Mouse (Mus musculus): ENCODE data around the gene Tnfrsf25. TPM values are rescaled to one million over a fixed set of nuclear protein-coding genes. Genes with fewer than 3 reads are reported as not detected.

Gene Tnfrsf25
- 0.94 and 1.6 TPM in 2 replicates for polyA plus RNA-seq (2015; fragmentation: Nextera tagmentation; extraction: Ambion mirVana)

DNA sequence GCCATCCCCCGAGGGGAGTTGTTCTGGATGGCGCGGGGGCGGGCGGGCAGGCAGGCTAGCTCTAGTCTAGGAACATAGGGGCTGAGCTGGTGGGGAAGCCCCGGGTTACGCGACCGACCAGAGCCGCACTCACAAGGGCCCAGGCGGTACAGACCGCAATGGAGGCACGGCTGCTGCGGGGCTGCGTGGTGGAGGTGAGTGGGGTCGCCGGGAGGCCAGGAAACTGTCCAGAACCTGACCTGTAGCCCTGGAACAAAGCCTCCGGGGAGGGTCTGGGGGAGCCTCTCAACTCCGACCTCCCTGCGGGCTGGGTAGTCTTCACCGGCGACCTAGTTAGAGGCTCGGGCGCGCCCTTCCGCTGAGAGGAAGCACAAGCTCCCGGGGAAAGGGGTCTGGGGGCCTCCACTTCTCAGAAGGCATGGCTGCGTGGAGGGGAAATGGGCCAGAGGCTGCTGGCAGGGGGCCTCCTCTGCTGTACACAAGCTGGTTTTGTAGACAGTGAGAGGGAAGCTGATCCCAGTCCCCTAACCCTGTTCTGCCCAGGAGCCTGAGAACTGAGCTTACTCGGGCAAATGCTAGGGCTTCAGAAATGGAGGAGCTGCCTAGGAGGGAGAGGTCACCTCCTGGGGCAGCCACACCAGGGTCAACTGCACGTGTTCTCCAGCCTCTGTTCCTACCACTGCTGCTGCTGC, at the start of gene Tnfrsf25:
TSS of gene Tnfrsf25 (plus strand) at position 14 of the 692 bp plus-strand sequence.
- Histone ChIP-seq H3K9ac (peak within 1 kb of the TSS; percentile 35; the same call in 1 of the 2 replicates), H3K4me3 (peak within 1 kb of the TSS; percentile 30), H3K4me1 (replicated peaks) (peaks cover 32% of the 10 kb centered on the region), H3K9me3 (replicated peaks) (no peaks in the 10 kb centered on the region), H3K4me2 (peak within 1 kb of the TSS; percentile 59), H3K27ac (no peak within 1 kb of the TSS), H3K27me3 (peaks cover 75% of the 10 kb centered on the region), H3K36me3 (peaks cover 29% of the 10 kb centered on the region)
- 6% methylated on average over 30 of the region's 30 CpGs for WGBS
- peak; percentile 19; the same call in 1 of the 2 replicates for ATAC-seq (replicated peaks; ENCODE audit: insufficient number of reproducible peaks, insufficient read depth, low FRiP score, low read depth)

GRCm38 (mm10) chr4:152067280-152067679, 48.5 kb upstream of the Tnfrsf25 start:
- Histone ChIP-seq H3K9ac (no peak overlapping the region), H3K4me2 (no peak overlapping the region), H3K9me3 (replicated peaks) (no peaks in the 10 kb centered on the region), H3K4me3 (no peak overlapping the region), H3K27ac (no peak overlapping the region), H3K36me3 (no peaks in the 10 kb centered on the region), H3K27me3 (no peaks in the 10 kb centered on the region), H3K4me1 (replicated peaks) (peaks cover 12% of the 10 kb centered on the region)
- ATAC-seq (replicated peaks; ENCODE audit: insufficient number of reproducible peaks, insufficient read depth, low FRiP score, low read depth): no peak

DNA sequence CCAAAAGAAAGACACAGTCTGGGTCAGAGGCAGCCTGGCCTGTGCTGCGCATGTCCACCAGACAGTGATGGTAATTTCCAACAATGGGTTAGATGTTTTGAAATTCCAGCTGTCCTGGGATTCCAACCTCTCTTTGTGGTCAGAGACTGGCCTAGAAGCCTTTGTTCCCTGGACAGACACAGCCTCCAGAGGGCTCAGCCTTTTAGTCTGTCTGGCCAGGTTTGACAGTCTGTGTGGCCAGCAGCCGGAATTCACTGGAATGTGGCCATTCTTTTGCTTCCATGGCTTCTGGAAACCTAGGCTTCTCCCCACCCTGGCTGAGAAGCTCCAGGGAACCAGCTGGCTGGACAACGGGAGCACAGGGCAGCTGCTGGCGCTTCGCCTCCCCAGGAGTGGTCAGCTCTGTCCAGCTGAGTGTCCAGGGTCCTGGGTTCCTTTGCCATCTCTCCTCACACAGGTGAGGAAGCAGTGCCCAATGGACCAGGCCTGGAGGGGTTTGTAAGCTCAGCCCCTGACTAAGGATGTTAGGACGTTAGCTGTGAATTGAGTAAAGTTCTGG, 47.5 kb upstream of the Tnfrsf25 start:
- 73% methylated on average over 6 of the region's 6 CpGs for WGBS
- H3K4me2 ChIP-seq: no peak overlapping the region

GRCm38 (mm10) chr4:152069245-152069644, 46.5 kb upstream of the Tnfrsf25 start:
- Histone ChIP-seq H3K36me3 (no peaks in the 10 kb centered on the region), H3K9ac (no peak overlapping the region), H3K27ac (no peak overlapping the region), H3K4me2 (no peak overlapping the region), H3K4me3 (no peak overlapping the region), H3K27me3 (no peaks in the 10 kb centered on the region; the same call in 1 of the 2 replicates), H3K4me1 (replicated peaks) (peaks cover 22% of the 10 kb centered on the region), H3K9me3 (replicated peaks) (no peaks in the 10 kb centered on the region)
- 69% methylated on average over 3 of the region's 3 CpGs for WGBS
- ATAC-seq (replicated peaks; ENCODE audit: insufficient number of reproducible peaks, insufficient read depth, low FRiP score, low read depth): no peak

More for the DNA sequence above, 47.5 kb upstream of the Tnfrsf25 start:
- no peaks in the 10 kb centered on the region for H3K27me3 ChIP-seq
- H3K4me3 ChIP-seq: no peak overlapping the region
- no peaks in the 10 kb centered on the region for H3K36me3 ChIP-seq
- no peak overlapping the region for H3K27ac ChIP-seq
- H3K9me3 ChIP-seq (replicated peaks): no peaks in the 10 kb centered on the region
- H3K9ac ChIP-seq: no peak overlapping the region
- no peak for ATAC-seq (replicated peaks; ENCODE audit: insufficient number of reproducible peaks, insufficient read depth, low FRiP score, low read depth)
- H3K4me1 ChIP-seq (replicated peaks): peaks cover 19% of the 10 kb centered on the region

GRCm38 (mm10) chr4:152070494-152071396, 45.0 kb upstream of the Tnfrsf25 start:
- no peaks in the 10 kb centered on the region; the same call in 1 of the 2 replicates for H3K27me3 ChIP-seq
- no peaks in the 10 kb centered on the region for H3K36me3 ChIP-seq
- no peak overlapping the region for H3K27ac ChIP-seq
- no peak overlapping the region for H3K9ac ChIP-seq
- no peak for ATAC-seq (replicated peaks; ENCODE audit: insufficient number of reproducible peaks, insufficient read depth, low FRiP score, low read depth)
- no peaks in the 10 kb centered on the region for H3K9me3 ChIP-seq (replicated peaks)
- peaks cover 22% of the 10 kb centered on the region for H3K4me1 ChIP-seq (replicated peaks)
- H3K4me2 ChIP-seq: no peak overlapping the region
- H3K4me3 ChIP-seq: no peak overlapping the region
- WGBS: 68% methylated on average over 11 of the region's 11 CpGs

- 43% methylated on average over 10 of the region's 10 CpGs for WGBS
- H3K9ac ChIP-seq: no peak within 1 kb of the TSS
- no peaks in the 10 kb centered on the region for H3K9me3 ChIP-seq (replicated peaks)
- H3K36me3 ChIP-seq: no peaks in the 10 kb centered on the region
- H3K27me3 ChIP-seq: no peaks in the 10 kb centered on the region; the same call in 1 of the 2 replicates
- H3K27ac ChIP-seq: no peak within 1 kb of the TSS
- H3K4me2 ChIP-seq: no peak within 1 kb of the TSS
- ATAC-seq (replicated peaks; ENCODE audit: insufficient number of reproducible peaks, insufficient read depth, low FRiP score, low read depth): 0 out of 2 replicates have a peak, but pooled peaks have one; percentile 33
- H3K4me1 ChIP-seq (replicated peaks): peaks cover 22% of the 10 kb centered on the region
- H3K4me3 ChIP-seq: no peak within 1 kb of the TSS
Observed at GRCm38 (mm10) chr4:152072121-152072601, 43.6 kb upstream of the Tnfrsf25 start, which contains the start of gene Plekhg5. Gene Plekhg5, plus strand, starts transcription at chr4:152072498.

DNA sequence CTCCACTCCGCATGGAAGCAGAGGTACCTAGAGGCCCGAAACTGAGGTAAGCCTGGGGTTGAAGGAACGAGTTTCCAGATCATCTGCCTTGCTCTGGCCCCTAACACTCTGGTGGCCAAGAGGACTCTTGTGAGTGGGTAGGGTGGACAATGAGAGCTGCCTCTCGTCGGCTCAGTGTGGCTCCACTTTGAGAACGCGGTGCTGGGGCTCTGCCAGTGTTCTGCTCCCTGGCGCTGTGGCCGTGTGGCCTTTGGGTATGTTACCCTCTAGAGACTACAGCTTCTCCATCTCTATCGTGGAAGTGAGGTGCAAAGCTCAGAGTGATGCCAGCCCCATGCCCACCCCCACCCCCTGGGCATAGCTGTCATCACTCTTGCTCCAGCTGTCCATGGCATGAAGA, 43.1 kb upstream of the Tnfrsf25 start:
- no peak overlapping the region for H3K4me2 ChIP-seq
- H3K9me3 ChIP-seq (replicated peaks): no peaks in the 10 kb centered on the region
- no peaks in the 10 kb centered on the region; the same call in 1 of the 2 replicates for H3K27me3 ChIP-seq
- no peaks in the 10 kb centered on the region for H3K36me3 ChIP-seq
- H3K4me3 ChIP-seq: no peak overlapping the region
- ATAC-seq (replicated peaks; ENCODE audit: insufficient number of reproducible peaks, insufficient read depth, low FRiP score, low read depth): no peak
- H3K27ac ChIP-seq: no peak overlapping the region
- peaks cover 22% of the 10 kb centered on the region for H3K4me1 ChIP-seq (replicated peaks)
- H3K9ac ChIP-seq: no peak overlapping the region
- WGBS: 60% methylated on average over 10 of the region's 10 CpGs

DNA sequence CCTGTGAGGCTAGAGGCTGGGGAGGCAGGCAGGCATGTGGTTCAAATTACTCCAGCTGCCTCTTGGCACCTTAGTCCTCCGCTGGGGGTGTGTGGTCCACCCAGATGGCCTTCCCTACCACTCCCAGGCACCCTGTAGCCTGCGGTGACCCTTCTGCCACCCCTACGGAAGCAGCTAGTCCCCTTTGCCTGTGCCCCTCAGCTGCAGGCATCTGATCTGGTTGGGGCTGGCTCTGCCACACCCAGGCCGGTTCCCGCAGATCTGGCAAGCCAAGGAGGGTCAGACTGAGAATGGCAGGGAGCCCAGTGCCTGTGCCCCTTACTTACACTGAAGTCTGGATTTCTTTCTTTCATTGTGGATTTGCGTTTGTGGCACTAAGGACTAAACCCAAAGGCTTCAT, 42.0 kb upstream of the Tnfrsf25 start:
- Histone ChIP-seq H3K9ac (no peak overlapping the region), H3K9me3 (replicated peaks) (no peaks in the 10 kb centered on the region), H3K4me3 (no peak overlapping the region), H3K4me2 (no peak overlapping the region), H3K4me1 (replicated peaks) (peaks cover 22% of the 10 kb centered on the region), H3K36me3 (no peaks in the 10 kb centered on the region), H3K27ac (no peak overlapping the region), H3K27me3 (no peaks in the 10 kb centered on the region; the same call in 1 of the 2 replicates)
- ATAC-seq (replicated peaks; ENCODE audit: insufficient number of reproducible peaks, insufficient read depth, low FRiP score, low read depth): no peak
- 80% methylated on average over 6 of the region's 6 CpGs for WGBS

GRCm38 (mm10) chr4:152074548-152074947, 41.2 kb upstream of the Tnfrsf25 start:
- Histone ChIP-seq H3K4me1 (replicated peaks) (peaks cover 22% of the 10 kb centered on the region), H3K9me3 (replicated peaks) (no peaks in the 10 kb centered on the region), H3K27ac (no peak overlapping the region), H3K36me3 (no peaks in the 10 kb centered on the region), H3K9ac (no peak overlapping the region), H3K4me2 (no peak overlapping the region), H3K4me3 (no peak overlapping the region), H3K27me3 (no peaks in the 10 kb centered on the region; the same call in 1 of the 2 replicates)
- WGBS: 87% methylated on average over 9 of the region's 9 CpGs
- no peak for ATAC-seq (replicated peaks; ENCODE audit: insufficient number of reproducible peaks, insufficient read depth, low FRiP score, low read depth)

DNA sequence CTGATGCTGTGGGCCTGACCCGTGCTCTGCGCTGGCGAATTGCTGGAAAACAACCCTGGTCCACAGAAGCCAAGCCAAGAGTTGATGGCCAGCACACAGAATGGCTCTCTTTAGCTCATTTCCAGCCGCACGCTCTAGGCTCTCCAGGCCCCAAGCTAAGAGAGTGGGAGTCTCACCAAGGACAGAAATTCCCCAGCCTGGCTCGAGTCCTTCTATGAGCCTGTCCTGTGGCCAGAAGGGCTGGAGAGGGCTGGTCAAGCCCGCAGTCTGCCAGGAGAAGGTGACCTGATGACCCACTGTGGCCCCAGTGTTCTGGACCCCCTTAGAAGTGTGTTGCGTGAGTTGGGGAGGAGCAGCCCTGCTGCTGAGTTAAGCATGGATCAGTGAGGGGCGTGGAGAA, 38.5 kb upstream of the Tnfrsf25 start:
- 82% methylated on average over 9 of the region's 9 CpGs for WGBS
- no peaks in the 10 kb centered on the region for H3K36me3 ChIP-seq
- no peak overlapping the region for H3K4me2 ChIP-seq
- H3K27me3 ChIP-seq: no peaks in the 10 kb centered on the region; the same call in 1 of the 2 replicates
- no peak overlapping the region for H3K27ac ChIP-seq
- no peak for ATAC-seq (replicated peaks; ENCODE audit: insufficient number of reproducible peaks, insufficient read depth, low FRiP score, low read depth)
- no peaks in the 10 kb centered on the region for H3K9me3 ChIP-seq (replicated peaks)
- H3K9ac ChIP-seq: no peak overlapping the region
- H3K4me1 ChIP-seq (replicated peaks): peaks cover 11% of the 10 kb centered on the region
- no peak overlapping the region for H3K4me3 ChIP-seq

GRCm38 (mm10) chr4:152078105-152078530, 37.6 kb upstream of the Tnfrsf25 start:
- Histone ChIP-seq H3K4me1 (replicated peaks) (0 out of 2 replicates have a peak, but pooled peaks cover 4% of the 10 kb centered on the region), H3K4me3 (no peak overlapping the region), H3K27ac (no peak overlapping the region), H3K4me2 (no peak overlapping the region), H3K9ac (no peak overlapping the region), H3K36me3 (no peaks in the 10 kb centered on the region), H3K27me3 (no peaks in the 10 kb centered on the region; the same call in 1 of the 2 replicates), H3K9me3 (replicated peaks) (no peaks in the 10 kb centered on the region)
- no peak for ATAC-seq (replicated peaks; ENCODE audit: insufficient number of reproducible peaks, insufficient read depth, low FRiP score, low read depth)
- 83% methylated on average over 10 of the region's 10 CpGs for WGBS
